Mouse (Mus musculus): Measurements from ENCODE around the gene Atp5e.

Atp5e gene

DNA sequence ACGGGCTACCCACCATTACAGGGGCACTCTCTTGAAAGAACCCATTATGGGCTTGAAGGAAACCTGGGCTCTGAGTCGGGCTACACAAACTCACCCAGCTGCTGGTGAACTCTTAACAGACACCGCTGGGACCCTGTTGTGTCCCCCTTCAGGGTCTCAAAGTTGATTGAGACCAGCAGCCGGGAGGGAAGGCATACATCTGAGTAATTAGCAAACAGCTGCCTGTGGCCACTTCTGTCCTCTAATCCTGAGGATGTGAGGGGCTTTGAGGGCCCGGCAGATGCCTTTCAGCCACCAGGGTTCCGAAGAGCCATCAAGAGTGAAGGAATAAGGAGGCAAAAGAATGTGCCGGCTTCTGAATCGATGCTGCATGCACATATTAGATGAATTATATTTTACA, 17.0 kb downstream of the Atp5e start:
- no peak for DNase-seq (ENCODE audit: low read depth, low spot score)

GRCm38 (mm10) chr2:174446492-174446891, 17.4 kb downstream of the Atp5e start:
- DNase-seq (ENCODE audit: low read depth, low spot score), result no peak

DNA sequence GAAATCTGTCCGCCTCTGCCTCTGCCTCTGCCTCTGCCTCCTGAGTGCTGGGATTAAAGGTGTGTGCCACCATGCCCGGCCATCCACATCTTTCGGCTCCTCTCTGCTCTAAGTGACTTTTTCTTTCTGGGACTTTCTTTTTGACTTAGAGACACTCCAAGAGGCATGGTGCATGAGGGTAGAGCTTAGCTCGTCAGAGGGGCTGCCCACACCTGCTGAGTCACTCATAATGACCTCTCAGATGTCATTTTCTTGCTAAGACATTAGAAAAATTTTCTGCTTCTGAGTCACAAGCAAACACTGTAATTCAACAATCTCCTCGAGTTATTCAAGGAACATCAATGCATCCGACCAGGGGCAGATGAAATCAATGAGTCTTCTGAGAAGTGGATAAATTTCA, 18.9 kb downstream of the Atp5e start:
- DNase-seq (ENCODE audit: low read depth, low spot score), result peak; percentile 46

GRCm38 (mm10) chr2:174444359-174444758, 19.5 kb downstream of the Atp5e start:
- DNase-seq (ENCODE audit: low read depth, low spot score), result no peak

- peak; percentile 37 for DNase-seq (ENCODE audit: low read depth, low spot score)
Measured at GRCm38 (mm10) chr2:174443046-174443445, 20.9 kb downstream of the Atp5e start.

- DNase-seq (ENCODE audit: low read depth, low spot score), result peak; percentile 39
Measured at GRCm38 (mm10) chr2:174442460-174442859, 21.4 kb downstream of the Atp5e start.

DNA sequence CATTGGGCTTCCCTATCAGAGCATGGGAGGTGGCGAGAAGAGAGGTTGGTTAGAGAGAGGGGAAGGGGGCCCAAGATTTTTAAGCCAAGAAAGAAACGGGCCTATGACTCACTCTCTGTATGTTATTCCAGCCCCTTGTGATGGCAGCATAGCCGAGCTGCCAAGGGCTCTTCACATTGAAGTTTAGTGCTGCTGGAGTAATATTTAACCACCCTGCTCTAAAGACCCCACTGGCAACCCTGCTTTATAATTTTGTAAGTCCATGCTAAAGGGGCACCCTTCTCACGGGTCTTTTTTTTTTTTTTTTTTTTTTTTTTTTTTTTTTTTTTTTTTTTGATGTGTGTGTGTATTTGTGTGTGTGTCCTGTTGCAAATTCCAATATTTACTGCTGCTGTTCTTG, 22.0 kb downstream of the Atp5e start:
- DNase-seq (ENCODE audit: low read depth, low spot score), result no peak

DNA sequence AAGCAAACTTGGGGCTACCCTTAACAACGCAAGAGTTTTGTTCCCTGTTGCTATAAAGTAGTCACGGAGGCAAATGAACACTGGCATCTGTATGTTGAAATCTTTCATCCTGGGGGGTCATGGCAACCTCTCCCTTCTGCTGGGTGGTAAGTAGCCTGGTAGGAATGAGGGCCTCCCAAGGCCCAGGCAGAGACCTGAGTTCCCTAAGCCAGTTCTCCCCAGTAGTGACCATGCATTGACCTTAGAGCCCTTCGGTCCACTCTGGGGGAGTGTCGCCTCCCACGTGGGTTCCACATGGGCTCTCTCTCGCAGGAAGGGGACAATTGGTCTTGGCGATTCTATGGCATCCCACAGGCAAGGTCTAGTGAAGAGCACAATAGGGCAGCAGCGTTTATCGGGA, 23.9 kb downstream of the Atp5e start:
- DNase-seq (ENCODE audit: low read depth, low spot score), result no peak

DNA sequence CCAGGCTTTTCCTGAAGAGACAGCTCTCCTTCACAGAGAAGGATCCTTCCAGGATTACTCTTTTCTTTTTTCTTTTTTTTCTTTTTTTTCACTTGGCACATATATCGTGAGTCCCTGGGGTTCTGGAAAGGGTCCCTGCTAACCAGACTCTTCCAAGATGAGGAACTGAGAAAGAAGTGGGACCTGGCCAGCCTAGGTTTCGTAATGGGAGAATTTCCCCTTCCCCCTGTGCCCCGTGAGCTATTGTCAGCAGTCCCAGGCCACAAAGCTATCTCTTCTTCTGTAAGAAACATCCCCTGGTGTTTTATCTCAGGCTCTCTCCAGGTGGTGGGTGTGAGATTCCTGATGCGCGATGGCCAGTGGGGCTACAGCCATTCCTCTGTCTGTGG, 24.5 kb downstream of the Atp5e start:
- DNase-seq (ENCODE audit: low read depth, low spot score), result no peak

DNA sequence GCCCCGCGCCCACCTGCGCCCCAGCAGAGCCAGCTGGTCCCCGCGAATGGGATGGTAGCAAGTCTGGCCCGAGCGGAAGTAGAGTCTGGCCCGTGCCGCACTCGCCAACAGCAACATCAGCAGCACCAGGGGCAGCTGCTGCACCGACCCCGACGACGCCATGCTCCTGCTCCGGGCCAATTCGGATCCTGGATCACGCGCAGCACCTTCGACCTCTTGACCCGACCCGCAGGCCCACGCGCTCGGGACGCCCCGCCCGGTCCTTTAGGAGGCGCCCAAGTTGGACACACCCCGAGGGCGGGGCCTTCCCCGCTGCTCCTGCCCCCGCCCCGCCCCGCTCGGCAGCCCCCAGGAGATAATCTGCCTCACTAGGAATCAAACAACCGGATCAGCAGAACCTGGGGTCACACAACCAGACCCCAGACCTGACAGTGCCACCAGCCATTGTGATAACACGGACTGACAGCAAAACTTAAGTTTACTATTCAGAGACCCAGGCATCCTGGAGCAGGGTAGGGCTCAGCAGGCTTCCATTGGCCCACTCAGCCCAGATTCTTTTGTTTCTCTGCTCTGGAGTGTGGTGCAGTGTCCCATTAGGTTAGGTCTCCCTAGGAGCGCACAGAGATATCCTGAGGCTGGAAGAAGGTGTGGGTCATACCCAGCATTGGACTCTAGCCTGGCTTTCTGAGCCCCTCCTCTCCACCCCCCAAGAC, 25.0 kb downstream of the Atp5e start, which contains the start of gene Ctsz:
Gene Ctsz (minus strand): TSS at position 303 of the 713 bp plus-strand sequence.
- peak; percentile 54 for DNase-seq (ENCODE audit: low read depth, low spot score)

GRCm38 (mm10) chr2:174438181-174438580, 25.7 kb downstream of the Atp5e start:
- DNase-seq (ENCODE audit: low read depth, low spot score), result peak; percentile 15

DNA sequence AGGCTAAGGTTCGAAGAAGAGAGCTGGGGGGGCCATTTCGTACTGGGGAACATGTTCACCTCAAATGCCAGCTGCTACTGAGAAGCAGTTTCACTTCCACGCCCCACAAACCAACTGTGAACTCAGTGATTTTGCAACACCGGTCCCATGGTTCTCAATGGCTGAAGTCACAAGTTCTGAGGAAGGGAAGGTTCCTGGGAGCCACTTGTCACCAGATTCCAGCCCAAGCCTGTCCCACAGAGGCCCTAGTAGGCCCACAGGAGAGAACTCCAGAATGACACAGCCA, 26.3 kb downstream of the Atp5e start:
- no peak for DNase-seq (ENCODE audit: low read depth, low spot score)

DNA sequence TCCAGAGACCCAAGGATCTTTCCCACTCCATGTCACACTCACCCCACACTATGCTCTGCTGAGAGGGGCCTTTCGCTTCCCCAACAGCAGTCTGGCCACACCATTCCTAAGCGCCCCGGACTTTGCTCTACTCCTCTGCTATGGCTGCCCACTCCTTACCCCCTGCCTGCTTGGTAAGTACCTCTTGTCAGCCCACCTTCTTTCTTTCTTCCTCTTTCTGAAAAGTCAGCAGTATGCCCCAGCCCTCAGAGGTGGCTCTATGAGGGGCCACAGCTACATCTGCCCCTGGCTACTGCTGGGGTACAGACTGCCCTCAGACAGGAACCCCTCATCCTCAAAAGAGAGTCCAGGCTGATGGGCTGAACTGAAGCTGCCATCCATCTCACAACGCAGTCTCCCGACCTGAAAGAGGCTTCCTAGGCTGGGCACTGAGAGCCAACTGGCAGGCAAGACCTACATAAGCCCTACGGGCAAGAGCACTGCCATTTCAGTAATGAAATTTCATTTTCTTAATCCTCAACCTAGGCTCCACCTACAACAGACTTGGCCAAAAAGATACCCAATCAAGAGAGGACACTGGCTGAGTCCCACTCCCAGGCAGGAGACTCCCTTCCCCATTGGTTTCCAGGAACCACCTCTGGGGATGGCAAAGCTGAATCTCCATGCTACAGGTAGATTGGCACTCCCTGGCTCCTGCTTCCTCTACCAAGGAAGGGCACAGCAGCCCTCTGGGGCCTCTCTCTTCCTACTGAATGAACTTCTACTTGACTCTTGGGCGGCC, 26.8 kb downstream of the Atp5e start:
- no peak for DNase-seq (ENCODE audit: low read depth, low spot score)

DNA sequence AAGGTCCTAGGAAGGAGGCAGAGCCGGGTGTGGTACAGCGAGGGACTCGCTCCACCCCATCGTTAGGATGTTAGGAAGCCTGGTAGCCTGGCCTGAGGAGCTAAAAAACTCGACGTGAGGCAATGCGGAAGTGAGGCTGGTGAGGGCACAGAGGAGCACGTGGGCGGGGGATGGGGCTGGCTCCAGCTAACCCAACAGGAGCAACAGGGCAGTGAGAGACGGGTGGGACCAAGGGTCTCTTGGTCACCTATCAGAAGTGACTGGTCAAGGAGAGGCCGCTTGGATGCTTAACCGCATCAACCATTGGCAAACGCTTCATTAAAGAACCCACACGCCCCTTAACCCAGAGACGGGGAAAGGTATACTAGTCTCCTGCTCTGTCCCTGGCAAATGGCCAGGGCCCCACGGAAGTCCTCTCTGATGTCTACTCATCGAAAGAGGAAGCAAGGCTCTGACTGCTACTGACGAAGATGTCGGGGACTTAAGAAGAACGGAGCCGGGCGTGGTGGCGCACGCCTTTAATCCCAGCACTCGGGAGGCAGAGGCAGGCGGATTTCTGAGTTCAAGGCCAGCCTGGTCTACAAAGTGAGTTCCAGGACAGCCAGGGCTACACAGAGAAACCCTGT, 27.7 kb downstream of the Atp5e start:
- no peak for DNase-seq (ENCODE audit: low read depth, low spot score)

DNA sequence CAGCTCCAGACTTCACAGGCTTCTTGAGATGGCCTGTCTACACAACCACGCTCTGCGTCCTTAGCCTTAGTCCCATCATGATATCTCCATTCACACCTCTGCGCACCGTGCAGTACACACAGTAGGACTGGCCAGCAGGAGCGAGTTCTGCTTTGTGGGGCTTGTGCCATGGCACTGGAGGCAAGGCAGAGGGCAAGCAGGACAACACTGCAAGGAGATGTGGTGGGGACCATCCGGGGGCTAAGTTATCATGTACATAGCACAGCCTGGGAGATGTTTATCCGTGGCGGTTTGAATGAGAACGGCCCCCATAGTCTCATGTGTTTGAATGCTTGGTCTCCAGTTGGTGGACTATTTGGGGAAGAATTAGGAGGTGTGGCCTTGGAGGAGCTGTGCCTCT, 29.0 kb downstream of the Atp5e start:
- no peak for DNase-seq (ENCODE audit: low read depth, low spot score)

GRCm38 (mm10) chr2:174428996-174429591, 34.8 kb downstream of the Atp5e start:
- no peak for DNase-seq (ENCODE audit: low read depth, low spot score)

GRCm38 (mm10) chr2:174428076-174428835, 35.6 kb downstream of the Atp5e start:
- no peak for DNase-seq (ENCODE audit: low read depth, low spot score)

DNA sequence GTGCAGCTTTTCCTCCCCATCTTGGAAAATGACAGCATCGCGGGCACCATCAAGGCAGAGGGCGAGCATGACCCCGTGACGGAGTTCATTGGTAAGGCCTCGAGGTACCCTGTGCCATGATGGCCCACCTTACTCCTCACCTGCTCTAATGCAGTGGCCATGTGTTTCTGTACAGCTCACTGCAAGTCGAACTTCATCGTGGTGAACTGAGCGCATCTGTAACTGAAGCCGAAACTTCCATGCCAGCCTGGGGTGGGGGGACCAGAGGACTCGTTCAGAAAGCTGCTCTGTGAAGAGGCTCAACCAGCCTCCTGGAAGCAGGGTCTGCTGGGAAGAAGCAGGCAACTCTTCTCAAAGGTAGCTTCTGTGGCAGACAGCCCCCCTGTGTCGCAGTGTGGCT, 37.0 kb downstream of the Atp5e start:
- no peak for DNase-seq (ENCODE audit: low read depth, low spot score)

GRCm38 (mm10) chr2:174424301-174425085, 39.4 kb downstream of the Atp5e start:
- DNase-seq (ENCODE audit: low read depth, low spot score), result no peak

GRCm38 (mm10) chr2:174421107-174421506, 42.8 kb downstream of the Atp5e start:
- no peak for DNase-seq (ENCODE audit: low read depth, low spot score)

GRCm38 (mm10) chr2:174415731-174416310, 48.1 kb downstream of the Atp5e start, which contains the start of gene Nelfcd:
TSS of gene Nelfcd (plus strand) at chr2:174415804.
- peak; percentile 98 for DNase-seq (ENCODE audit: low read depth, low spot score)
